Mouse (Mus musculus): ENCODE measurements around the gene Akna.

Gene Akna

DNA sequence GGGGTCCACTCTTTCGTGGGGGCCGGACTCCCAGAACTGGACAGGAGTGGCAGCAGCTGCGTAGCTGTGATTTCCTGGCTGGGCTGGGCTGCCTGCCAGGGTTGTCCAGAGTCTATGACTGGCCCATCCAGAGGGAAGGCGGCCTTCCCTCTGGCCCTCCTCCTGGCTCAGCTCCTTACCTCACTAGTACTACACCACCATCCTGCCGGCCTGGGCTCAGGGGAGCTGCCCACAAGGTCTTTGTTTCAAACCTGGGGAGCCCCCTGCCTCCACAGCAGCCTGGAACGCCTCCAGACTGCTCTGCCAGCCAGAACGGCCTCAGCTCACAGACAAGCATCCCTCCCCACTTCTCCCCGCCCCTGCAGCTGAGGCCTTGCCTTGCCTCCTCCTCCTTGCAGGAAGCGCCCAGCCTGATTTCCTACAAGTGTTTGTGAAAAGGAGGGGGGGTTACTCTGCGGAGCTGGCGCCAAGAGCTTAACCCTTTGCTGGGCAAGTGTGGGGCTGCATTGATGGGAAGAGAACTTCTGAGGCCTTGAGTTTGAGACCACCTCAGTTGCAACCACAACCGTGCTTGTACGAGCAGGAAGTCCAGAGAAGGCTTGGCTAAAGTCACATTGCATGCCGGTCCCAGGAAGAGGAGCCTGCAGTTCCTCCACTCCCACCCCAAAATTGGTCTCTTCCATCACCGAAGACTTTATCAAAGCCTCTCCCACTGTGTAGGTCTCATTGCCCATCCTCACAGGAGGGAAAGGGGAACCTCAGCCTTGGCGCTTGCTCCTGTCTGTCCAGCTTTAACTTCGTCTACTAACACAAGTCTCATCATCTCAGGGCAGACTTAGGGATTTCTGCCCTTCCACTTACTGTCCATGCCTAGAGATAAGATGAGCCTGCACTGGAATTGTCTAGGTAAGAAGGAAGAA lies at the start of gene Akna:
TSS of gene Akna (minus strand) at position 315 of the 920 bp plus-strand sequence.
- peak; percentile 94 for DNase-seq (ENCODE audit: low spot score)

GRCm38 (mm10) chr4:63452555-63452954 lies 49.4 kb upstream of the Akna start:
- DNase-seq (ENCODE audit: low spot score) = no peak

GRCm38 (mm10) chr4:63450551-63450950 lies 47.4 kb upstream of the Akna start:
- DNase-seq (ENCODE audit: low spot score) = no peak

- no peak for DNase-seq (ENCODE audit: low spot score)
These were observed 41.4 kb upstream of the Akna start for GRCm38 (mm10) chr4:63444362-63445066.

DNA sequence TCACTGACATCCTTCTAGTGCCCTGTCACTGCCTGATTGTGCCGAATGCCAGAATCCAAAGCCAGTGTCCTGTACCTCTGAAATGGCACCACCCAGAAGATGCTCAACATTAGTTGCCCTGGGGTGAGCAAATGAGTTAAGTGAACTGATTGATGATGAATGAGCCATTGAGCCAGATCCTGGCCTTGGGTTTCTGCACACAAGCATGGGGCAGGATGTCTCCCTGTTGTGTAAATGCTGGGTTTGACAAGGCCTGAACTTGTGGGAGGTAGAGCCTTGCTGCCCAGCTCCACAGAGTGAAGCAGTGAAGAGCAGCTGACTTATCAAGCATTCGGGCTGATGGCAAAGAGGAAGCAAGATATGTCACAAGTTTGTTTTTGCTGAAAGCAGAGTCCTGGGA lies 39.9 kb upstream of the Akna start:
- DNase-seq (ENCODE audit: low spot score) = no peak

DNA sequence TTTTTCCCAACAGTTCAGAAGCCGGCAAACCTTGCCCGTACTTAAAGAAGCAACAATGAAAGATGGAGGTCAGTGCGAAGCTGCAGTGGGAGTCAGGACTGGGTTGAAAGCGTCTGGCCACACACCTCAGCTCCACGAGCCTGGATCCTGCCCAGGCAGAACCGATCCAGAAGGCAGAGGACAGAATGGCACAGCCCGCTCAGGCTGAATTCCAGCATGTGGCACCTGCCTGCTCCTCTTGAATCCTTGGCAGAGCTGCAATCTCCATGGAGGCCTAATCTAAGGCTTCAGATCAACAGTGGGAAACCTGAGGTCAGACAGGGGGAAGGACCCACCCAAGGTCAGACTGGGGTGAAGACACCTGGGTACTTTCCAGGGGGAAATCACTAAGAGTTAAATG lies 38.5 kb upstream of the Akna start:
- DNase-seq (ENCODE audit: low spot score) = no peak

- no peak for DNase-seq (ENCODE audit: low spot score)
These were observed 37.1 kb upstream of the Akna start for GRCm38 (mm10) chr4:63440262-63440661.

GRCm38 (mm10) chr4:63437968-63438367 lies 34.8 kb upstream of the Akna start:
- DNase-seq (ENCODE audit: low spot score) = no peak

DNA sequence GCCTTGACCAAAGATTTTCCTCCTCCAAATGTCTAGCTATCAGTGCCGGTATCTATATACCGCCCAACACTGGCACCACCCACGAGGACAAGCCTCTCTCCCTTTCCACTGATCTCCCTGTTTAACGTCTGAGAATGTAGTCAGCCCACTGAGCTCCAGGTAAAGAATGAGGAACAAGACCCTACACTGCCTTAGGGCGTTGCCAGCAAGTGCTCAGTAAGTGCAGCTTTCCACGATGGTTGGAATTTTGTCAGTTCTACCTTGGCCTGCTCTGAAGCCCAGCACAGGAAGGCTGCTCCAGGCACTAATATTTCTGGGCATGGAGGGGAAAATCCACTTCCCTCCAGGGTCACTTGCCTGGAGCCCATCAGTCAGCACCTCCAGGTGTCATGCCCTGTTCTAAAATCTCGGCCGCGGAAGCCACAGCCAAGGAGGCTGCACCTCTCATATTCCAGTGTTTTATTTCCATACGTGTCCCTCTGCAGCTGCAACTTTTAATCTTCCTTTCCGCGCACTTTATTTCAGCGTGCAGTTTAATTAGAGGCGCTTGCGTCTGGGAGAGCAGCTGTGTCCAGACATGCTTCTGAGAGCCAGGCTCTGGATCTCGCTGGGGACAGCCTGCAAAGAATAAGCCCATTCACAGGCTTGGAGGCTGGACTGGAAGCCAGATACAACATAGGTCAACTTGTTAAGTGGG lies 34.1 kb upstream of the Akna start:
- DNase-seq (ENCODE audit: low spot score) = no peak

- DNase-seq (ENCODE audit: low spot score) = no peak
These were observed 32.2 kb upstream of the Akna start for GRCm38 (mm10) chr4:63435402-63435801.

DNA sequence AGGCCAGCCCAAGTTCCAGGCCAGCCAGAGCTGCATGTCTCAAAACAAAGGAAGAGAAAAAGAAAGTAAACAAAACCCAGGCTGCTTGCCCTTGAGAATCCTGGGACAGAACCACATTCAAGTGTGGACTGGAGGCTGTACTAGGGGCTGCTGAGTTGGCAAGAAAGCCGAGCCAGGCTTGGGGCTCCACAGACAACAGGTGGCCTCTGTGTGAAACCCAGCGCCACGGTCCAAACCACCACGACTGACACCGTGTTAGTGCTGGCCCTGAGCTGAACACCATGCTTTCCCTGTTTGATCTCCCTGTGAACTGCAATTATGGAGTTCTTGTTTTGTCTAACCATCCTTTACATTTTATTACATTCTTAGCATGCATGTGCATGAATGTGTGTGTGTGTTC lies 27.9 kb upstream of the Akna start:
- DNase-seq (ENCODE audit: low spot score) = no peak

- DNase-seq (ENCODE audit: low spot score) = no peak
These were observed 27.2 kb upstream of the Akna start for GRCm38 (mm10) chr4:63430357-63430756.

DNA sequence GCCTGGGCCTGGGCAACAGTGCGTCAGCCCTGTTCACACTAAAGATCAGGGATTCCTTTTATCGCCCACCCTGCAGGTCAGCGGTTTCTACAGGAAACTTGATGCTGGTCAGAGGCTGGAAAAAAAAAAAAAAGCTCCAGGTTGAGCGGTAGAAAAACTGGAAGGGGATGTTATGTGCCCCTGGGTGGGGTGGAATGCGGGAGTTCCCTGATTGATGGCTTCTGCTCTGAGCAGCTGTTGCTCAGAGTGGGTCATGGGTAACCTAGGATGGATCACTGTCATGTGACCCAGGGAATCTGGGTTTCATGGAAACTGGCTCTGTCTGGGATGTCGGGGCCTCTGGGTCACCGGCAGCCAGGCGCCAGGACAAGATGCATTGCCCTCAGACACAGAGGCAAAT lies 23.2 kb upstream of the Akna start:
- no peak for DNase-seq (ENCODE audit: low spot score)

- no peak for DNase-seq (ENCODE audit: low spot score)
These were observed 20.7 kb upstream of the Akna start for GRCm38 (mm10) chr4:63423811-63424210.

DNA sequence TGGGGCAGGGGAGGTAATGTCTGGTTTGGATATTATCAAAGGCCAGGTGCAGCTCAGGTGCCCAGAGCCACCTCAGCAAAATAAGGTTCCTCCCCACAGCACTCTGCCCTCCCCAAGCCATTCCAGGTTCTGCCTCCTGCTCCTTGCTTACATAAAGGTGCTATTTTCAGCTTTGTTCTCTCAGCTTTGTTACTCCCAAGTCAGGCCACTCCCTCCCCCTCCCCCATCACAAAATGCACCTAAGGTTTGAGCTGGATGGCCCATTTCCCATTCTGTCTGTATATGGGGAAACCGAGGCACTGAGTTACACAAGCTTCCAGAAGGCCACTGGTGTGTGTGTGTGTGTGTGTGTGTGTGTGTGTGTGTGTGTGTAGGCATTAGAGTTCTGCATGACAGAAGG lies 20.1 kb upstream of the Akna start:
- DNase-seq (ENCODE audit: low spot score) = no peak

GRCm38 (mm10) chr4:63420143-63420920 lies 17.2 kb upstream of the Akna start:
- no peak for DNase-seq (ENCODE audit: low spot score)

DNA sequence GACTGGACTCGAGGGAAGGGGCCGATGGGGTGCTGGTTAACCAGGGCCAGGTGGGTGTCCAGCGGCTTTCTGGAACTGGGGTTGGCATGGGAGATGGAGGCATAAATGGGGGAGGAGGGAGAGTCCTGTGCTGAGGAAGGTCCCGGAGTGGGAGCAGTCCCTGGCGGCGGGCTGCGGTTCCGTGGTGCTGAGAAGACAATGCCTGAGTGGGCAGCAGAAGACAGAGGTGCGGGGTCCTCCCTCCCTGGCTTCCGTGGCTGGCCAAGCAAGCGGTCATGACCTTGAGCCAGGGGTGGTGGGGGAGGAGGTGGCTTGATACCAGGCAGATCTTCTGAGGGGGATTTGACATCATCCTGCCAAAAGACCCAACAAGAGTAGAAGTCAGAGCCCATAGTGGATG lies 15.1 kb upstream of the Akna start:
- DNase-seq (ENCODE audit: low spot score) = no peak

DNA sequence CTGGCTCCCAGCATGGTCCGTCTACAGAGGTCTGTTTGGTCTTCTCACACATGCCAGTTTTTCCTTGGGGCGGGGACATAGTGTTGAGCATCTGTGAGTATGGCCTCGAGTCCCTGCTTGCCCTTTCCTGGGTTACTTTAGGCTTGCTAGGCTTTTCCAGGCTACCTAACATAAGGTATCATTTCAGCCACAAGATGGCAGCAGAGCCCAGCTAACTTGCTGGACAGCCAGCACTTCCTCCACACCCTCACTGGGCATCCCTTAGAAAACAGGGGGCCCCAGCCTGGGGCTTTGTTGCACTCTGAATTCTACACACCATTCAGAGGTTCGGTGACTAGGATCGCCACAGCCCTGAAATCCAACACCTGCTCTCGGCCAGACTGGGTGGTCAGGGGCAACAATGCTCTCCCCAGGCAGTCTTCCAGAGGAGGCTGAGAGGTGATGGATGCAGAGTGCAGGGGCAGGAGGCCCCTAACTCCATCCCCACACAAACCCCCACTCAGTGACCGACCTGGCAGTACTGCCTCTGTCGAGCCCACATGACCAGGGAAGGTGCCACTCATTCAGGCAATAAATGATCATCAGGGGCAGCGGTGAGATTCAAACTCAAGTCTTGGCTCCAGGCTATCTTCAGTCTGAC lies 14.3 kb upstream of the Akna start:
- peak; percentile 82 for DNase-seq (ENCODE audit: low spot score)

- no peak for DNase-seq (ENCODE audit: low spot score)
These were observed 11.8 kb upstream of the Akna start for GRCm38 (mm10) chr4:63414951-63415350.

GRCm38 (mm10) chr4:63411222-63411621 lies 8.1 kb upstream of the Akna start:
- no peak for DNase-seq (ENCODE audit: low spot score)

GRCm38 (mm10) chr4:63410583-63410934 lies 7.4 kb upstream of the Akna start:
- DNase-seq (ENCODE audit: low spot score) = peak; percentile 96

Data from lung, postnatal 25 days (tissue).